Mouse (Mus musculus) lung, embryonic 15.5 days (tissue): ENCODE data around the gene Gphn. TPM values are rescaled to one million over a fixed set of nuclear protein-coding genes. Genes with fewer than 3 reads are reported as not detected.

Source experiments
- polyA plus RNA-seq: library from polyadenylated mRNA; unstranded; fragments of >200 nt; fragmentation: Nextera tagmentation; extraction: Ambion mirVana; gene quantifications from 2 replicates; pipeline ENCODE4 v1.2.1, GENCODE M21; 2015

Gphn gene
- polyA plus RNA-seq, 1 experiment from 2014 or later, result 14.6 TPM

Other genes starting within 250 kb of the Gphn start
- not detected in 2 replicates for gene Gm6657, start 32.1 kb upstream of the Gphn start, polyA plus RNA-seq